In the genomic region with DNA sequence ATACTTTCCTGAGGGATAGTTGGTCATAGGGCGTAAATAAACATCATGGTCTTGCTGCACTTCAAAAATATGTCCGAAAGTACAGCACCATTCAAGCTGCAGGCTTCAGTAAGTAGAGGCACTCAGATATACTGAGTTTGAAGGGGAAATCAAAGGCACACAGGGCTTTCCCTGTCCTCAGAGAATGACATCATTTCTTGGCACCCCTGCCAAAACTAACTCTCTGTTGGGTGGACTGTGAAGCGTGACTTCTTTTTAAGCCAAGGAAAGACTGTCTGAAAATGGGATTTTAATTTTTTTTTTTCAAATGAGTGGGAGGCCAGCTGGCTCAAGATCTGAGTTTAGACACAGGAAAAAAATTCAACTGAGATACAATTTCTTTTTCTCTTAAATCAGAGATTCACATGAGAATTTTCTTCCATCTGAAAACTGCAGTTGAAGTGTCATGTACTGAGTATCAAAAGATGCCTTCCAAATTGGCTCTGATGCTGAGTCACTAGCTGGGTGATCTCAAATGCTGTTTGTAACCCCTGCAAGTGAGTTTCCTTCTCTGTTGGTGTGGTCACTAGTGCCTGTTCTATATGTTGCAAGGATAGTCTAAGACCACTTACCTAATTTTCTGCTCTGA, we compare ENCODE assay signal across 9 mouse cellular contexts.
DNase-seq lines count a peak whose midpoint lies in the region; ATAC-seq lines count a peak whose summit lies in the region.
"Had no signal": no experiment of that assay in that cellular context is flagged by ENCODE, and none has a peak within 500 bp of the region (broad histone marks: within the 10 kb centered on the region; RNA-seq: fewer than 3 reads in every experiment).

No protein-coding gene starts in this region.

- no peak overlapping the region for H3K9ac ChIP-seq in embryonic facial prominence, embryonic 13.5 days
- H3K9ac ChIP-seq in heart, embryonic 16.5 days (ENCODE audit: low read length): no peak overlapping the region
- H3K9ac ChIP-seq: neural tube, embryonic 13.5 days had no signal

- no peaks in the 10 kb centered on the region for H3K27me3 ChIP-seq in embryonic facial prominence, embryonic 13.5 days
- no peaks in the 10 kb centered on the region for H3K27me3 ChIP-seq in embryonic facial prominence, embryonic 10.5 days (replicated peaks; ENCODE audit: low read depth, poor library complexity, severe bottlenecking)
- H3K27me3 ChIP-seq in heart, embryonic 16.5 days (ENCODE audit: control insufficient read depth, insufficient read depth, low read length): no peaks in the 10 kb centered on the region
- H3K27me3 ChIP-seq: neural tube, embryonic 13.5 days had no signal

- WGBS in embryonic facial prominence, embryonic 13.5 days: 77% methylated on average over 3 of the region's 3 CpGs
- WGBS in embryonic facial prominence, embryonic 10.5 days: 89% methylated on average over 3 of the region's 3 CpGs
- 34% methylated on average over 3 of the region's 3 CpGs for WGBS in heart, embryonic 16.5 days

- intact Hi-C loops in left cerebral cortex, postnatal 36 days (cut with DNase I): loop anchor here (5.0 kb wide), 1 partner anchor 42 kb away; no protein-coding TSS in a partner anchor

- H3K4me1 ChIP-seq in embryonic facial prominence, embryonic 13.5 days: no peaks in the 10 kb centered on the region
- H3K4me1 ChIP-seq in embryonic facial prominence, embryonic 10.5 days: no peaks in the 10 kb centered on the region
- no peaks in the 10 kb centered on the region; the same call in 1 of the 2 replicates for H3K4me1 ChIP-seq in heart, embryonic 16.5 days (ENCODE audit: control insufficient read depth, insufficient read depth, low read length)
- H3K4me1 ChIP-seq: neural tube, embryonic 13.5 days had no signal

- no peaks in the 10 kb centered on the region for H3K36me3 ChIP-seq in embryonic facial prominence, embryonic 13.5 days
- no peaks in the 10 kb centered on the region for H3K36me3 ChIP-seq in embryonic facial prominence, embryonic 10.5 days (replicated peaks)
- H3K36me3 ChIP-seq in heart, embryonic 16.5 days (ENCODE audit: control insufficient read depth, insufficient read depth): no peaks in the 10 kb centered on the region
- H3K36me3 ChIP-seq: neural tube, embryonic 13.5 days had no signal

- DNase-seq in embryonic facial prominence, embryonic 10.5 days (ENCODE audit: low spot score): no peak
- peak; percentile 20 for DNase-seq in ovary, postnatal 14 days (ENCODE audit: low spot score)
- DNase-seq in ovary, postnatal 10 days (ENCODE audit: low spot score): no peak
- peak; percentile 74 to 78 for DNase-seq in left cerebral cortex, postnatal 36 days (ENCODE audit: low spot score in 2 of 2)
- DNase-seq in yolk sac, embryonic 10.5 days (ENCODE audit: low spot score): no peak

- no peak overlapping the region for H3K4me2 ChIP-seq in embryonic facial prominence, embryonic 13.5 days
- no peak overlapping the region for H3K4me2 ChIP-seq in heart, embryonic 16.5 days (ENCODE audit: low read depth, low read length)
- H3K4me2 ChIP-seq: neural tube, embryonic 13.5 days had no signal

- no peak overlapping the region for H3K4me3 ChIP-seq in embryonic facial prominence, embryonic 13.5 days
- H3K4me3 ChIP-seq in embryonic facial prominence, embryonic 10.5 days: no peak overlapping the region
- no peak overlapping the region for H3K4me3 ChIP-seq in heart, embryonic 16.5 days (ENCODE audit: low read length)
- H3K4me3 ChIP-seq: neural tube, embryonic 13.5 days had no signal

- 0 out of 2 replicates have a peak, but pooled peaks have one; percentile 43 for ATAC-seq in embryonic facial prominence, embryonic 13.5 days (ENCODE audit: insufficient number of reproducible peaks, insufficient read depth, low FRiP score, low TSS enrichment, low read depth)
- ATAC-seq in heart, embryonic 16.5 days (replicated peaks; ENCODE audit: extremely low read depth, insufficient read depth, low FRiP score): peak; percentile 83
- ATAC-seq in CD4-positive, CD25-positive, alpha-beta regulatory T cell, adult 4 months: no peak

- no peak overlapping the region for H3K27ac ChIP-seq in embryonic facial prominence, embryonic 13.5 days
- no peak overlapping the region for H3K27ac ChIP-seq in embryonic facial prominence, embryonic 10.5 days (replicated peaks)
- H3K27ac ChIP-seq in heart, embryonic 16.5 days (ENCODE audit: low read length): no peak overlapping the region
- H3K27ac ChIP-seq: neural tube, embryonic 13.5 days had no signal

- H3K9me3 ChIP-seq in embryonic facial prominence, embryonic 13.5 days: no peaks in the 10 kb centered on the region
- H3K9me3 ChIP-seq in embryonic facial prominence, embryonic 10.5 days: no peaks in the 10 kb centered on the region
- H3K9me3 ChIP-seq in heart, embryonic 16.5 days (replicated peaks; ENCODE audit: control insufficient read depth, low read length): no peaks in the 10 kb centered on the region
- H3K9me3 ChIP-seq: neural tube, embryonic 13.5 days had no signal

Comparison
In these comparisons a context has a peak if more than half of its experiments do, and no peak if none do; other contexts are left out.
1. DNase-seq: peak in ovary, postnatal 14 days (single experiment) and left cerebral cortex, postnatal 36 days (2 of 2); none in embryonic facial prominence, embryonic 10.5 days (single experiment), ovary, postnatal 10 days (single experiment) and yolk sac, embryonic 10.5 days (single experiment).